Mouse (Mus musculus): ENCODE results near the gene Paip2b.
"Not testable (repeated sequence)": the region's sequence is repeated elsewhere in the genome, so short reads cannot be mapped to it uniquely, and the experiment has no call there.

Gene Paip2b

DNA sequence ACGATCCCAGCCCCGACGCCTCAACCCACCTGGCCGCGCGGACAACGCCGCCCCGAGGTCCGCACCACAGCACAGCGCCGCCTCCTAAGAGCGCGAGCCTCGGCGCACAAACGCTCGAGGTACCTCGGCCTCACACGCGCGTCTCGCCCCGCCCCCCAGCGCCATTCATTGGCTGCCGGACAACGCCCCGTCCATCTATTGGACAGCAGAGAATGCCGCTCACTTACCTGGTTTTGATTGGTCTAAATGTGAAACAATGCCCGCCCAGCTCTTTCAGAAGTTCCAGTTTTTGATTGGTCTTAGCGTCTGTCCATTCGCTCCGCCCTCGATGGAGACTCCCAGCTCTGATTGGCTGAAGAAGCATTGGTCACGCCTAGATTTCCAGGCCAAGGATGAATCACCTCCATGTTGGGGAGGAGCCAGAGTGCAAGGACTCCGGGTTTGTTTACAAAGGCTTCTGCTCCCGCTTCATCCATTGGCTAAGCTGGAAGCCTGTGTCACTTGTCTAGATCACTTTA is at the start of gene Paip2b:
Gene Paip2b, minus strand, starts transcription at position 136 of the 518 bp plus-strand sequence.
- peak; percentile 91 for DNase-seq (ENCODE audit: low spot score)

DNA sequence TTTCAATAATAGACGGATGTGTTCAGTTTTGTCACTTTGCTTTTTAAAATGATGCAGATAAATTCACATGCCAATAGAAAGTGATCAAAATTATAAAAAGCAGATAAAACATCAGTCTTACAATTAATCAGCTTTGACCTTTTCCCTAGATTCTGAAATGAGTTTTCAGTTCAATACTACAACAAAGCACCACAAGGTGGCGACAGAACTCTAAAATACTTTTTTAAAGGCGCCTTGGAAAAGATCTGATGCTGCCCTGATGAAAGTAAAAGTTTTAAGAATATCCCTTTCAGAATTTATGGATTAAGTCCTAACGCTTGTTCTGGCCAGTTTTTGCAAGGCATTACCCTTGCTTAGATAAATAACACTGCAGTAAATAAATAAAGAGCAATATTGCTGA is 48.3 kb upstream of the Paip2b start:
- no peak for DNase-seq (ENCODE audit: low spot score)

DNA sequence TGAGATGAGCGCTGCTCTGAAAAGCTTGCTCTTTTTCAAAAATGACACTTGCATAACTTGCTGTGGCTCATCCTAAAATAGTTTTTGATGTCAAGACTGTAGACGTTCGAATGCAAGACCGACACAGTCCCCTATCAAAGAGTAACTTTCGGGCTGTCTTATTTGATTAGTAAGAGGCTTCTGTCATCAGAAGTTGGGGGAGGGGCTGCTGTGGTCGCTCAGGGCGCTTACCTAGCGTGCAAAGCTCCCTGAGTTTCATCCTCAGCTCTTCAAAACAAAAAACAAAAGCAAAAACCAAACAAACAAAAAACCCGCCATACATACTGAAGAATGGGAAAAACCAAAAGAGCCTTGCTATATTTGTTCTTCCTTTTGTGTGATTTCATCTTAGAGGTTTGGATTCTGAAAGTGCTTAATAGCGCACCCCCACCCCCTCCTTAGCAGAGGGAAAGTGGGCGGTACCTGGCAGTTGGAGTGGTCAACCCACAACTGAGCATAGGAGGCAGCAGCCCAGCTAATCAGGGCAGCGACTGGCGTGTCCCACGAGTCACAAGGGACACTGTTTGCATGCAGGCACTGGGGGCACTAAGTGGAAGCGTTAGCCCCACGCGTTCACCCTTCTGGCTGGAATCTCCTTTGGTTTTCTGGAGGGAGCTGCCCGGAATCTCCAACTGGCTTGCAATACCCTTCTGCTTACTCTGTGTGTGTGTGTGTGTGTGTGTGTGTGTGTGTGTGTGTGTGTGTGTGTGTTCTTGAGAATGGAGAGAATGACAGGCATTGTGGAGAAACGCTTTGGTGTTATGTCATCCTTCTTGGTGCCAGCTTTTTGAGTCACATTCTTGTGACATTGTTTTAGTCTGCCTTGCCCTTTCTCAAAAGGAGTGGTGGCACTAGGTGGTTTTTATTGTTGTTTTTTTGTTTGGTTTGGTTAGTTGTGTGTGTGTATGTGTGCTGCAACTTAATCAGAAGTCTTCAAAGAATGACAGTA is 36.4 kb upstream of the Paip2b start:
- DNase-seq (ENCODE audit: low spot score), result peak; percentile 19

DNA sequence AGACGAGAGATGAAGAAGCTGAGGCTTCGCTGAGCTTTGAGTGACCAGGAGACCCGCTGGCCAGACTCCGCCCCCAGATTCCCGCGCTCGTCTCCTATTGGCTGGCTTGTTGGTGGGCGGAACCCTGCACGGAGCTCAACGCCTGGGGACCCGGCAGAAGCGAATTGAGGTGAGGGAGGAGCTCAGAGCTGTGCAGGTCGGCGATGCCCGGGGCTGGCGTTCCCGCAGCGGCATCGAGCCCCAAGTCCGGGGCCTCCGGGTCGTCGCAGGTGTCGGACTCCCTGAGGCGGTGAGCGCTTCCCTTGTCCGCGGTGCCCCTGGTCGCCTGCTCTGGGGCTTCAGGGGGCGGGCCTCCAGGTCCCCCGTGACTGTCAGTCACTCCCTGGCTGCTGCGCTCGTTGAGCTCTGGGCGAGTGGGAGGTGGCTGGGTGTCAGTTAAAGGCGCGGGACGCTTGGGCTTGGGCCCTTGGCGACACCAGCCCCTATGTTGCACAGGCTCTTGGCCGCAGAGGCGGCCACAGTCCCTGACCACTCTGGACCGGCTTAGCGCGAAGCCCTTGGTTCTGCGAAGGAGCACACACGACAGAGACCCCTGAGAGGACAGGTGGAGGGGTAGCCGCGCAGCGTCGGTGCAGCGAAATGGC is 35.5 kb upstream of the Paip2b start, which contains the start of gene Zfp638:
Gene Zfp638, plus strand, starts transcription at position 156 of the 644 bp plus-strand sequence.
- peak; percentile 94 for DNase-seq (ENCODE audit: low spot score)

DNA sequence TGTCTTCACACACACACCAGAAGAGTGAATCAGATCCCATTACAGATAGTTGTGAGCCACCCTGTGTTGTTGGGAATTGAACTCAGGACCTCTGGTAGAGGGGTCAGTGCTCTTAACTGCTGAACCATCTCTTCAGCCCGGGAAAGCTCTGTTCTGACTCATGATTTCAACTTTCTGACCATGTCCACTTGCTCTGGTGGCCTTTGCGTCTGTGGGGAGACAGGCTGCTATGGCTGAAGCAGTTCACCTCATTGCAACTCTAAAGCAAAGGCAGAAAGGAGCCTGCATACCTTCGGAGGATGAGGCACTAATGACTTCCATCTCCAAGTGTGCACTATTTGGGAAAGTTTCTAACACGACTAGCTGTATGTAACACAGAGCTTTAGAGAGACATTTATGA is 34.9 kb upstream of the Paip2b start:
- DNase-seq (ENCODE audit: low spot score), result no peak

DNA sequence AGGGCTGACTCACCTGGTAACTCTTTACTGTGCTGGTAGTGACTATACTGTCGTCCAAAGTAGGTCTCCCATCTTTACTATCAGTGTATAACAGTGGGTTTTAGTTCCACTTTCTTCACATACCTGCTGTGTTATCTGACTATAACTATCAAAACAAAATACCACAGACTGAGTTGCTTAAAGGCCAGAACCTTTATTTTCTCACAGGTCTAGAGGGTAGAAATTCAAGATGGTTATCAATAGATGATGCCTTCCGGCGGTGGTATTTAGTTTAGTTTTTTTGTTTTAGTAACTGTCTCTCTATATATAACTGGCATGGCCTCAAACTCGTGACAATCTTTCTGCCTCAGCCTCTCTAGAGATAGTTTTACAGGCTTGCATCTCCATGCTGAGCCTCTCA is 32.0 kb upstream of the Paip2b start:
- no peak for DNase-seq (ENCODE audit: low spot score)

DNA sequence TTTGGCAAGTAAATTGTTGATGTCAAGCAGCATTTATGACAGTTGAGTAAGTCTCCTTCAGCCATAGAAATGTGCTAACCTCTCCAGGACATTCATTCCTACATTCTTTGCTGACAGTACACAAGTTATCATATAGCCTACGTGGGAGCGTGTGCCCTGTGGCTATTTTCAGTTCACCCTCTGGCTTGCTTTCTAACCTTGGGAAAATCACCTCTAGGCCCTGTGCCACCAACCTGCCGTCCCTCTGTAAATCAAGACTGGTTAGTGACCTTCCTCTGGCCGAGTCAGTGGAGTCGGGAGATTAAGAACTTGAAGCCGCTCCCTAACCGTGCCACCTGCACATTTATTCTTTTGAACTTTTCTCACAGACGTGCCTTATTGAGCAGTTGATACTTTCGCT is 28.5 kb upstream of the Paip2b start:
- no peak for DNase-seq (ENCODE audit: low spot score)

DNA sequence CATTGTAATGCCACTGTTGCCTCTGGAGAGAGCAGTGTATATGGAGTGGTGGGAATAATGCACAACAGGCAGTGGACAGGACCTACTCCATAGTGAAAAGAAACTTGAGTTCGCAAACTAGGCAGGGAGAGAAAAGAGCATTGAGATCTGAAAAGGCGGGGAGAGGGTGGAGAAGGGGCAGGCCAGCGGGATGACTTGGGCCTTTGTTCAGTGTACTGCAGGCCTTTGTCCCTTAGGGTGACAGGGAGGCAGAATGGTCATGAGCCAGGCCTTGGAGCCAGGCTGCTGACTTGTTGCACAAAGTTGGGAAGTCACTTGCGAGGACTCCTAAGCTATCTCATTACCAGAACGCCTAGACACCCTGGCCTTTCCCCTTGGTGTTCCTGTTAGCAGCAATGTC is 25.9 kb upstream of the Paip2b start:
- DNase-seq (ENCODE audit: low spot score), result no peak

DNA sequence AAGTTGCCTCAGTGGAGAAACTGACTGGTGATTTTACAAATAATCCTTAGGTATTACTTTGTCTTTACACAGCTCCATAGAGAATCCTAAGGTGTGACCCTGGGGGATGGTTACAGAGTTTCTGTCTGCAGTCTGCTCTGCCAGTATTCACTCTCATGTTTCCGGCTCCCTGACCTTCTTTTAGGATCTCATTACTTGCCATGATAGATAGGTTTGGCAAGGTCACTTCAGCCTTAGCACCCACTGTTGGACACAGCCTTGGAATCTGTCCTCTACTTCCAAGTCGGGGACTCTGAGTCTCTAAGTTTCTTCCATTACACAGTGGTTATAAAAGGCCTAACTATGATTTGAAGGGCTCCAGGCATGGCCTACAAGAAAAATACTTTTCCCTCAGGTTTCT is 17.9 kb upstream of the Paip2b start:
- DNase-seq (ENCODE audit: low spot score), result no peak

DNA sequence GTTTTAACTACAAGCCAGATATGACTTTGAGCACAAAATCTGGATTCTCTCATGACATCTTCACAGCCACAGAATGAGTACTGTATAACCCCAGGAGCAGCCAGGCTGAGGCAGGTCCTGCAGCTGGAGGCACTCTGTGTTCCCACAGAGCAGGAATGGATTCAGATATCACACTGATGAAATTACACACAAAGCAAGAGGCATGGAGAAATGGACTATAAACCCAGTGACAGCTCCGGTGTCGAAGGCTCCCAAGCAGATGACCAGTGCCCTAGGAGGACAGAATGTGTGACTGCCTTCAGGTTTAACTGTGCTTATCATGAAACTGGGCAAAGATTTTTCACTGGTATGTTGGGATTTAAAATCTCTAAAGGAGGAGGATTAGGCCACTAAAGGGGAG is 14.6 kb upstream of the Paip2b start:
- DNase-seq (ENCODE audit: low spot score), result no peak

DNA sequence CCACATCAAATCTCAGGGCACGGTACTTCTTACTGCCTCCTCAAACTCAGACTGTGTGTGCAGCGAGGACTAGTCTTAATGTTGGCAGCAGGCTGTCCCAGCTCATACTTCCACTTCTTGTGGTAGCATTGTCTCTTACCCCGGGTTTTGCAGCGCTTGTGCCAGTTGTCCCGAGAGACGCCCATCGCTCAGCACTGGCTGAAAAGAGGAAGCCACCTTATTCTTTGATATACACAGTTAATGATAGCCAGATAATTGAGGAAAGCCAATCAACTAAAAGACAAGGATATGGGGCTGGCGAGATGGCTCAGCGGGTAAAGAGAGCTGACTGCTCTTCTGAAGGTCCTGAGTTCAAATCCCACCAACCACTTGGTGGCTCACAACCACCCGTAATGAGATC is 13.4 kb upstream of the Paip2b start:
- no peak for DNase-seq (ENCODE audit: low spot score)

DNA sequence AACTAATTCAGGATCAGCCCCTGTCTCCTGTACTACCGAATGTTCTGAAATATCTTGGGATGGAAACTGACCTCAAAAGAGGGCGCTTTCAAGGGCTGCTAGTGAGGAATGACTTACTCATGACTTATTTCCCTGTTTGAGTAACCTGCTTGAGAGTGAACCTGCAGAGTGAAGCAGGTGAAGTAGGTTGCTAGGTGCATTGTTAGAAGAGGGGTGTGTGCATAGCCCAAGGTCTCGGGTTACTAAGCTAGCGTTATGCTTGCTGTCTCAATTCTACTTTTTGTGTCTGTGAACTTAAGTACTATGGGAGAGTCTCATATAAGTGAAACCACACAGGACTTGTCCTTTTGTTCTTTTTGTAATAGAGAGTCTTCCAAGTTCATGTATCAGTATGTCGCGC is 8.5 kb upstream of the Paip2b start:
- DNase-seq (ENCODE audit: low spot score), result no peak

DNA sequence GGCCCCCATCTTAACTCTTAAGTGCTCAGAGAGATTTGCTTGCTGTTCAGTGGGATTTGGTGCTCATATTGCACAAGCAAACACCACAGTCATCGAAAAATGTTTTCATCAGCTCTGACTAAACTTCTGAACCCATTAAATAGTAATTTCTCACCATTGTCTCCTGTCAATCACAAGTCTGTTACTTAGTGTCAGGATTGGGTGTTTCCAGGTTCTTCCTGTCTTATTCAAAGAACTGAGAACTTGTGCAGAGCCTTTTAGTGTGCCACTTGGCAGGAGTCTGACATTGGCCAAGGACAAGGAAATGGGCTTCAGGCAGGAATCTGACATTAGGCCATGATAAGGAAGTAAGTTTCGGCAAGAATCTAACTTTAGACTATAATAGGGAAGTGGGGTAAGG is 6.5 kb upstream of the Paip2b start:
- DNase-seq (ENCODE audit: low spot score), result no peak

DNA sequence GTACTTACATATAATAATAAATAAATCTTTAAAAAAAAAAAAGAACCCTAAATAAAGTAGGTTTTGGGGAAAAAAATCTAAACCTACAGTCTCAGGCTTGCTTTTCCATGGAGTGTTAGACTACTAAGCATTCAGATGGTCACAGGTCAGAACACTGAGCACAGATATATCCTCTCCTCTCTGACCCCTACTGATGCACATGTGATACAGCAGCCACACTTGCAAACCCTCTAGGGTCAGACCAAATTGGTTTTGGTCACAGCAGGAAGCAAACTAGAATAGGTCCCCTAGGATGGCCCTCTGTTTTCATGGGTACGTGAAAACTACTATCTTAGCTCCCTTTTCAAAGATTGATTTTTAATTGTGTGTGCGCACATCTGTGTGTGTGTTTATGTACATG is 5.3 kb upstream of the Paip2b start:
- DNase-seq (ENCODE audit: low spot score), result no peak

DNA sequence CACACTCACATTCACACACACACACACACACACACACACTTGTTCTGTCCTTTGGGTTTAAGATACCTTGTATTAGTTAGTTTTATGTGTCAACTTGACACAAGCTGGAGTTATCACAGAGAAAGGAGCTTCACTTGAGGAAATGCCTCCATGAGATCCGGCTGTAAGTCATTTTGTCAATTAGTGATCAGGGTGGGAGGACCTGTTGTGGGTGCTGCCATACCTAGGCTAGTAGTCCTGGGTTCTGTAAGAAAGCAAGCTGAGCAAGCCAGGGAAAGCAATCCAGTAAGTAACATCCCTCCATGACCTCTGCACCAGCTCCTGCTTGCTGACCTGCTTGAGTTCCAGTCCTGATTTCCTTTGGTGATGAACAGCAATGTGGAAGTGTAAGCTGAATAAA is 852 bp upstream of the Paip2b start:
- DNase-seq (ENCODE audit: low spot score), result not testable (repeated sequence)

DNA sequence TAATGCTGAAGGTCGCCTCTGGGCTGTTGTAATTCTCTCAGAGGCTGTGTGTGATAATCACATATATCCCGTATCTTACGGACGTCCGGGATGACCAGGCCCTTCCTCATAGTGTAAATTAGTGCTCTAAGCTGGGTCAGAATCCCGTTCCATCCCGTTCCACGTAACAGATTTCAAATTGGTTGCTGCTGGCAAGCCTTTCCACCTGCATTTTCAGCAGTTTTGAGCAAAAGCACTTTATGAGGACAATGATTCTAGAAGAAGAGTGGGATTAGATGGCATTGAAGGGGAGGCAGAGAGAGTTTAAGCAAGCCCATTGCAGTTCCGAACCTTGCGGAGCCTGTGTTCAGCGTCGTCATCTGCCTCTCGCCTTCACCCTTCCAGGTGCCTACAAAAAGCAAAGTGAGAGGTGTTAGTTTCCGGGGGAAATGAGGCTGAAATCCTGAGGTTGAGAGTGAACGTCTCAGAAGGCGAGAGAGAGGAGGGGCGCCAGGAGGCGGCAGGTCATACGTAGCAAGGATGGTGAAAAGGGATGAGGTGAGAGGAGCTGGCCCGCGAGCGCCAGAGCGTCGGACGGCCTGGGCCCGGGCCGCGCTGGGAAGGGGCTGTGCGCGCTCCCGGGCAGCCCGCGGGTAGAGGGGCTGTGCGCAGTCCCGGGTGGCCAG is 468 bp downstream of the Paip2b start:
- DNase-seq (ENCODE audit: low spot score), result no peak

DNA sequence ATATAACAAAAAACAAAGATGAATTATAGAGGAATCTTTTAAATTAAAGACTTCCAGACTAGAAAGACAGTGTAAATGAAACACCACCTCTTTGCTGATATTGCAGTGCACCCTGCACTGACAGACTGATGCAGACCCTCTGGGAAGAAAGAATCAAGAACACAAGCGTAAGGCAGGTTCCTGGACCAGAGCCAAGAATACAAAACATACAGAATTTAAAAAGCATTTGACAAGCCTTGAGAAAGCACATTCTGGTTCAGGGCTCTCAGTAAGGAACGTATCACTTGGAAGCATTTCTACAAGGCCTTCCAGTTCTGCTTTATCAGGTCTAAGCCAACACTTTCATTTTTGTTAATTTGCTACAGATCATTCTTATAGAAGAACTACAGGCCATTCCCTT is 9.7 kb downstream of the Paip2b start:
- DNase-seq (ENCODE audit: low spot score), result no peak

DNA sequence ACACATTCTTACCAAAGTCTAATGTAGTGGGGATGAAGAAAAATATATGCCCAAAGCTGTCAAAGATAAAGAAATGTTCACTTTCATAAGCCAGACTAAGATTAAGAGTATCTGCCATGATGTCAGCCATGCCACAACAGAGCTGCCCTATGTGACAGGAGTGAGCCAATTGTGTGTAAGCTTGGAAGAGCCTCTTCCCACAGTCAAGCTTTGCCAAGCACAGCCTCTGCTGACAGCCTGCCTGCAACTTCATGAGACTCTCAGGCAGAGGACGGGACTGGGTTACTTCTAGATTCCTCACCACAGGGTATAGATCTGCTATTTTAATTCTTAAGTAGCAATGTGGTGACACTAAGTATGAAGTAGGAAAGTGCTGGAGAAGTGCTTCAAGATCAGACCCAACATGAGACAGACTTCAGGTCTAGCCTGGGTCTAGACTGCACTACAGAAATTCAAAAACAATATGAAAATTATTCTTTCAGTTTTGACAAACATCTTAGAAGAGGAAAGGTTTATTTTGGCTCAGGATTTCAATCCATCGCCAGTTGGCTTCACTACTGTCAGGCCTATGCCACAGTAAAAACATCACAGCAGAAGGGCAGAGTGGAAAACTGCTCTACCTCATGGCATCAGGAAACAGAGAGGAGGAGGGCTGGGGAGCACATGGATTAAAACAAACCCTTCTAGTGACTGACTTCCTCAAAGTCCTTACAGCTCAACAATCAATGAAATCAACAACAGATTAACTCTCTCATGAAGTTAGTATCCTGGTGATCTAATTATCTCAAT is 10.6 kb downstream of the Paip2b start:
- no peak for DNase-seq (ENCODE audit: low spot score)

DNA sequence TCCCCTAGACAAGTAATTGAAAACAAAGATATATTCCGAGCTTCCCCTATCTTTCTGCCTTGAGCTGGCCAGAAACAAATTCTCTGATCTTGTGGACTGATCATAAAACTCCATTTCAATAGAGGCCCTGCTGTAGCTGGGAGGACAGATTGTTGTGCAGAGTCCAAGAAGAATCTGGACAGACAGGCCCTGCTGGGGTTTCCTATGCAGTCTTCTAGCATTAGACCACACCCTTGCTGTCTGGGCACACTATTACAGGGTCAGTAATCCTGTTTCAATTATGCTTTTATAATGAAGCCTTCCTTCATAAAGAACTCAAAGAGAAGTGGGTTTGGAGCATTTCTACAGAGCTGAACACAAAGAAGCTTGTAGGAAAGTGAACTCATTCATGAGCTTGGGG is 12.5 kb downstream of the Paip2b start:
- no peak for DNase-seq (ENCODE audit: low spot score)

DNA sequence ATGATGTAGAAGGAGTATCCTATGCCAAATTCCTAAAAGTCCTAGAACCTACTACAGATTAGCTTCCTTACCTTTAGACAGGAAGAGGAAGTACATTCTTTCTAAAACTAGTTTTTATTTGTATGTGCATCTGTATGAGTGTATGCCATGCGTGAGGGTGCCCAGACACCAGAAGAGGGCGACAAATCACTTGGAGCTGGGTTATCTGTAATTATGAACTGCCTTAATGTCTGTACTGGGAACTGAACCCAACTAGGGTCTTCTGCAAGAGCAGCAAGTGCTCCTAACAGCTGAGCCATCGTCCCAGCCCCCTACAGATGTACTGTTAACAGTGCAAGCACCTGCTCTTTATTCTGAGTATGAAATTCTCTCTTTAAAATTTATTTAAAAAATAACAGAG is 15.7 kb downstream of the Paip2b start:
- DNase-seq (ENCODE audit: low spot score), result no peak

DNA sequence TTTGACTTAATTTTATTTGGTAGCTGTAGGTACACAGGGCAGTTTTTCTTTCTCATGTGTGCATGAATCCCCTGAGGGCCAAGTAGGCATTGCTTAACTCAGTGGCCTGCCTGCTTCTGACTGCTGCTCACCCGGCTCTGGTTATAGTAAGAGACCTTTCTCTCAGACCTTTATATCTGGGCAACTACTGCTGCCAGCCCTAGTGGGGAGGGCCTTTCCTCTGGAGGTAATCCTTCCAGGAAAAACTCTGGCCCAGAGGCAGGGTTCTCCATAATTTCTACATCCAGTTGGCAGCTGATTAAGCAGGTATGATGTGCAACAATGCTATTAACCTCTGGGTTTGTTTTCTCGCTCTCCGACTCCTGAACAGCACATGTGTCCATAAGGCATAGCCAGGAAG is 28.7 kb downstream of the Paip2b start:
- DNase-seq (ENCODE audit: low spot score), result no peak

DNA sequence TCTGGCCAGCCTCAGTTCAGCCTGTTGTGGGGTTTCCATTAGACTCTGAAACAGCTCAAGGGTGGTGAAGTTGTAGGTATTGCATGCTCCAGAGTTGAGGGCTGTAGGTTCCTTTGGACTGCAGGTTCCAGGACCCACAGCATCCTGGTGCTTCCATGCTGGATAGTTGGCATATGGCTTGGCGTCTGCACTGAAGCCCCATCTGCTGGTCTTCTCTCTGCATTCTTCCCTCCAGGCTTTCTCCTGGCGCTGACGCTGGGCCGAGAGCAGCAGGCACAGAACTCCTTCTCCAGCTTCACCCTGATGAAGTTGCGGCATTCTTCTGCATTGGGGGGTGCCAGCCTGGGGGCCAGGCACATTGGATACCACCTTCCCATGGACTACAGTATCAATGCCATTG is 29.5 kb downstream of the Paip2b start:
- no peak for DNase-seq (ENCODE audit: low spot score)

Measured in spleen, adult 12 weeks (tissue).